Mouse (Mus musculus) gastrocnemius, postnatal 14 days (tissue): ENCODE data around the gene Tmcc1. TPM values are rescaled to one million over a fixed set of nuclear protein-coding genes. Genes with fewer than 3 reads are reported as not detected.
A peak's percentile ranks its signal among the peaks of the same experiment; 100 is the strongest.

Source experiments
- DNase-seq: peaks from one replicate; pipeline ENCODE4 v3.0.0; 2021; ENCODE audit warnings: mixed read lengths
- intact Hi-C: fragments of 180-260 bp; cut with DNase I; formaldehyde crosslinking; loops from one replicate; pipeline ENCODE4 v1.15.1; 2025; ENCODE audit warnings: low total_unique reads
- total RNA-seq, 2 experiments: library from RNA; stranded (reverse); gene quantifications; 2 replicates each; pipeline ENCODE4 v1.2.3; 2021

Tmcc1 gene
- total RNA-seq, 2 experiments from 2014 or later = 26.8 to 37.0 TPM

- intact Hi-C loops = no loop called here
- no peak for DNase-seq
These were observed 206.7 kb downstream of the Tmcc1 start for GRCm38 (mm10) chr6:115986472-115987095.

- intact Hi-C loops = no loop called here
These were observed 207.7 kb downstream of the Tmcc1 start for GRCm38 (mm10) chr6:115985622-115986021.

GRCm38 (mm10) chr6:115984580-115984979 lies 208.7 kb downstream of the Tmcc1 start:
- DNase-seq = no peak
- intact Hi-C loops = no loop called here

More at GRCm38 (mm10) chr6:115985622-115986021, 207.7 kb downstream of the Tmcc1 start:
- no peak for DNase-seq

- intact Hi-C loops = no loop called here
- DNase-seq = no peak
These were observed 209.8 kb downstream of the Tmcc1 start for GRCm38 (mm10) chr6:115983306-115984038.

GRCm38 (mm10) chr6:115982889-115983288 lies 210.4 kb downstream of the Tmcc1 start:
- intact Hi-C loops = no loop called here
- no peak for DNase-seq

- DNase-seq = no peak
These were observed 214.7 kb downstream of the Tmcc1 start for GRCm38 (mm10) chr6:115978596-115978995.

GRCm38 (mm10) chr6:115977810-115978209 lies 215.5 kb downstream of the Tmcc1 start:
- intact Hi-C loops = no loop called here
- no peak for DNase-seq

More at GRCm38 (mm10) chr6:115978596-115978995, 214.7 kb downstream of the Tmcc1 start:
- intact Hi-C loops = no loop called here

- intact Hi-C loops = no loop called here
- no peak for DNase-seq
These were observed 217.7 kb downstream of the Tmcc1 start for GRCm38 (mm10) chr6:115975606-115976005.

- no peak for DNase-seq
- intact Hi-C loops = loop anchor here (5.0 kb wide), 1 partner anchor 72 kb away; no protein-coding TSS in a partner anchor
These were observed 219.2 kb downstream of the Tmcc1 start for GRCm38 (mm10) chr6:115973881-115974662.

GRCm38 (mm10) chr6:115973139-115973875 lies 220.0 kb downstream of the Tmcc1 start:
- intact Hi-C loops = loop anchor here (5.0 kb wide), 1 partner anchor 71 kb away; no protein-coding TSS in a partner anchor
- no peak for DNase-seq

- intact Hi-C loops = loop anchor here (5.0 kb wide), 1 partner anchor 70 kb away; no protein-coding TSS in a partner anchor
- DNase-seq = peak; percentile 41
These were observed 221.1 kb downstream of the Tmcc1 start for GRCm38 (mm10) chr6:115972083-115972764.

GRCm38 (mm10) chr6:115971273-115972060 lies 221.8 kb downstream of the Tmcc1 start:
- peak; percentile 44 for DNase-seq
- intact Hi-C loops = loop anchor here (5.0 kb wide), 1 partner anchor 69 kb away; no protein-coding TSS in a partner anchor

- intact Hi-C loops = loop anchor here (5.0 kb wide), 1 partner anchor 68 kb away; no protein-coding TSS in a partner anchor
- DNase-seq = no peak
These were observed 223.3 kb downstream of the Tmcc1 start for GRCm38 (mm10) chr6:115969952-115970351.

- intact Hi-C loops = no loop called here
- DNase-seq = peak; percentile 39
These were observed 224.2 kb downstream of the Tmcc1 start for GRCm38 (mm10) chr6:115969103-115969502.

GRCm38 (mm10) chr6:115968700-115969099 lies 224.6 kb downstream of the Tmcc1 start:
- intact Hi-C loops = no loop called here
- DNase-seq = no peak
